Mouse (Mus musculus) forebrain, embryonic 14.5 days (tissue): ENCODE data around the gene Chd8. TPM values are rescaled to one million over a fixed set of nuclear protein-coding genes. Genes with fewer than 3 reads are reported as not detected.
A peak's percentile ranks its signal among the peaks of the same experiment; 100 is the strongest.

Experiments
- ATAC-seq: fragments of 200-750 bp; cut with Nextera tagmentation; 2 replicates; pipeline ENCODE4 v1.8.0; 2017; ENCODE audit warnings: mild to moderate bottlenecking, moderate library complexity
- DNase-seq: peaks from one replicate; pipeline ENCODE4 v3.0.0-alpha.2; 2015; ENCODE audit warnings: low spot score
- H3K27ac ChIP-seq: fragments of 300-500 bp; sonication (generic); 2 replicates; pipeline ENCODE4 v1.5.1; 2014; ENCODE audit warnings: low read depth, mild to moderate bottlenecking, control low read depth, low read length, moderate library complexity
- H3K27me3 ChIP-seq: fragments of 300-500 bp; sonication (generic); replicated peaks from 2 replicates; pipeline ENCODE4 v1.6.1; 2014; ENCODE audit warnings: low read length, control low read depth, mixed read lengths; ENCODE audit not compliant: control insufficient read depth, insufficient read depth
- H3K36me3 ChIP-seq: fragments of 300-500 bp; sonication (generic); 2 replicates; pipeline ENCODE4 v1.6.1; 2014; ENCODE audit warnings: low read length, control low read depth; ENCODE audit not compliant: control insufficient read depth, insufficient read depth
- H3K4me1 ChIP-seq: fragments of 300-500 bp; sonication (generic); 2 replicates; pipeline ENCODE4 v1.6.1; 2014; ENCODE audit warnings: antibody characterized with exemption, low read length, control low read depth; ENCODE audit not compliant: control insufficient read depth, insufficient read depth
- H3K4me2 ChIP-seq: fragments of 300-500 bp; sonication (generic); 2 replicates; pipeline ENCODE4 v1.6.1; 2014; ENCODE audit warnings: mild to moderate bottlenecking, control low read depth, low read length
- H3K4me3 ChIP-seq: fragments of 300-500 bp; sonication (generic); 2 replicates; pipeline ENCODE4 v1.5.1; 2014; ENCODE audit warnings: low read depth, low read length, control low read depth
- H3K9ac ChIP-seq: fragments of 300-500 bp; sonication (generic); 2 replicates; pipeline ENCODE4 v1.6.1; 2014; ENCODE audit warnings: mild to moderate bottlenecking, low read length, control low read depth, moderate library complexity
- H3K9me3 ChIP-seq: fragments of 300-500 bp; sonication (generic); replicated peaks from 2 replicates; pipeline ENCODE4 v1.6.1; 2016; ENCODE audit warnings: low read length, control low read depth, mixed read lengths; ENCODE audit not compliant: control insufficient read depth
- WGBS: fragments of 180-500 bp; shearing (Covaris S2); extraction: QIAGEN DNeasy Blood & Tissue Kit; methylation state at CpG from one replicate; pipeline ENCODE4 v1.1.7; 2014; 5-methylcytosine and 5-hydroxymethylcytosine counted together
- polyA plus RNA-seq: library from polyadenylated mRNA; unstranded; fragments of >200 nt; fragmentation: Nextera tagmentation; extraction: Ambion mirVana; gene quantifications from 2 replicates; pipeline ENCODE4 v1.2.1, GENCODE M21; 2014

Gene Chd8
- polyA plus RNA-seq, 1 experiment from 2014 or later = 45.8 TPM

DNA sequence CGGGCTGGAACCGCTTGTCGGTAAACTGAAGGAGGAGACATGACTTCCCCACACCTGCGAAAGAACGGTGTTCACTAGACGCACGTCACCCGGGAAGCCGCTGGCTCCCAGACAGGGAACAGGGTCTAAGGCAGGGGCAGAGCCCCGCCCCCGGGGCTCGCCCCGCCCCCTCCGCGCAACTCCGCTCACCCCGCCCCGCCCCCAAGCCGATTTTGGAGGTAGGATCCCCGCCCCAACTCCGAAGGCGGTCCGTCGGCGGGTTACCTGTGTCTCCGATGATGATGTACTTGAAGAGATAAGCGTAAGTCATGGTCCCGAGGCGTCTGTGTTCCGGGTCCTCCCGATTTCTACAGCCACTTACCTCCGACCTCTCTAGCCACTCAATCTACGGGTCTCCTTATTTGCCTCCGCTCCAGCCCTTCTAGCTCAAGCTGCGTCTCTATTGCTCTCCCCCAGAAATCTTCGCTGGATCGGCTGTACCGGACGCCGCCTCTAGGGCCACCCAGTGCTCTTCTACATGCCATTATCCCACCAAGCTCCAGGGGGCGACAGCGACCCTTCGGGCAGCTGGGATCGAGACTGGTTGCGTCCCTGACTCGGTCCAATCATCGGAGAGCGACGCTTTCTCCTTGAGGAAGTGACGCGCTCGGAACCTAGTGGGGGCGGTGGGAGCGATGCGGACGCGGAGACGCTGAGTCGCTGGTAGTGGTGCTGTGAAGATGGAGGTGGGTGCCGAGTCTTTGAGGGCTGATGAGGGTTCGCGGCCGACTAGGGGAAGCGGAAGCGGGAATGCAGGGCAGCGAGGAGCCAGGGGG lies 21.6 kb upstream of the Chd8 start, which contains the start of the genes Tox4 and Rab2b:
Tox4 (plus strand) TSS at position 215 of the 815 bp plus-strand sequence.
Rab2b (minus strand) TSS at position 614 of the 815 bp plus-strand sequence.
- WGBS = under 1% methylated on average over 64 of the region's 66 CpGs
- Histone ChIP-seq H3K9ac (peak within 1 kb of the TSS; percentile 82), H3K4me3 (peak within 1 kb of the TSS; percentile 86), H3K4me1 (peaks cover 5% of the 10 kb centered on the region; the same call in 1 of the 2 replicates), H3K27ac (peak within 1 kb of the TSS; percentile 80), H3K27me3 (no peaks in the 10 kb centered on the region), H3K4me2 (peak within 1 kb of the TSS; percentile 68), H3K36me3 (peaks cover 9% of the 10 kb centered on the region), H3K9me3 (no peaks in the 10 kb centered on the region)
- DNase-seq = peak; percentile 99
- ATAC-seq = peak; percentile 98

- Histone ChIP-seq H3K27ac (no peak overlapping the region), H3K4me2 (no peak overlapping the region), H3K4me1 (peaks cover 5% of the 10 kb centered on the region; the same call in 1 of the 2 replicates), H3K36me3 (peaks cover 21% of the 10 kb centered on the region), H3K4me3 (no peak overlapping the region), H3K9ac (no peak overlapping the region), H3K9me3 (no peaks in the 10 kb centered on the region), H3K27me3 (no peaks in the 10 kb centered on the region)
- WGBS = 91% methylated on average over 4 of the region's 4 CpGs
- no peak for ATAC-seq
- DNase-seq = no peak
Observed at GRCm38 (mm10) chr14:52277210-52277609, 19.6 kb upstream of the Chd8 start.

GRCm38 (mm10) chr14:52272781-52273180 lies 15.2 kb upstream of the Chd8 start:
- Histone ChIP-seq H3K9ac (no peak overlapping the region), H3K9me3 (no peaks in the 10 kb centered on the region), H3K4me2 (no peak overlapping the region), H3K4me1 (no peaks in the 10 kb centered on the region), H3K36me3 (peaks cover 31% of the 10 kb centered on the region), H3K27me3 (no peaks in the 10 kb centered on the region), H3K4me3 (no peak overlapping the region), H3K27ac (no peak overlapping the region)
- no peak for ATAC-seq
- WGBS = 70% methylated on average over 3 of the region's 3 CpGs
- DNase-seq = no peak

GRCm38 (mm10) chr14:52256311-52257175 lies 1.0 kb downstream of the Chd8 start:
- ATAC-seq (no peak), DNase-seq (peak; percentile 25)
- no peaks in the 10 kb centered on the region for H3K9me3 ChIP-seq
- H3K27ac ChIP-seq = peak overlapping the region; percentile 94; the same call in 1 of the 2 replicates
- H3K4me3 ChIP-seq = peak overlapping the region; percentile 64
- peak overlapping the region; percentile 83 for H3K4me2 ChIP-seq
- WGBS = 8% methylated on average over 18 of the region's 18 CpGs
- peaks cover 7% of the 10 kb centered on the region; the same call in 1 of the 2 replicates for H3K36me3 ChIP-seq
- H3K27me3 ChIP-seq = no peaks in the 10 kb centered on the region
- peaks cover 13% of the 10 kb centered on the region for H3K4me1 ChIP-seq
- peak overlapping the region; percentile 89 for H3K9ac ChIP-seq

GRCm38 (mm10) chr14:52246129-52246528 lies 11.5 kb downstream of the Chd8 start:
- WGBS = 89% methylated on average over 4 of the region's 4 CpGs
- Histone ChIP-seq H3K4me1 (peaks cover 4% of the 10 kb centered on the region; the same call in 1 of the 2 replicates), H3K27me3 (no peaks in the 10 kb centered on the region), H3K36me3 (no peaks in the 10 kb centered on the region), H3K27ac (no peak overlapping the region), H3K4me2 (no peak overlapping the region), H3K9ac (no peak overlapping the region), H3K4me3 (no peak overlapping the region), H3K9me3 (no peaks in the 10 kb centered on the region)
- ATAC-seq = no peak
- no peak for DNase-seq

GRCm38 (mm10) chr14:52244690-52245042 lies 12.9 kb downstream of the Chd8 start:
- Histone ChIP-seq H3K27ac (0 out of 2 replicates have a peak overlapping the region, but pooled peaks have one; percentile 3), H3K36me3 (no peaks in the 10 kb centered on the region), H3K4me3 (peak overlapping the region; percentile 69), H3K9ac (peak overlapping the region; percentile 80), H3K27me3 (no peaks in the 10 kb centered on the region), H3K4me2 (peak overlapping the region; percentile 81), H3K4me1 (peaks cover 4% of the 10 kb centered on the region; the same call in 1 of the 2 replicates), H3K9me3 (no peaks in the 10 kb centered on the region)
- DNase-seq (no peak), ATAC-seq (no peak; the same call in 1 of the 2 replicates)
- 10% methylated on average over 7 of the region's 7 CpGs for WGBS

GRCm38 (mm10) chr14:52244041-52244689 lies 13.4 kb downstream of the Chd8 start:
- ATAC-seq = peak; percentile 100
- Histone ChIP-seq H3K4me3 (peak overlapping the region; percentile 69), H3K27me3 (no peaks in the 10 kb centered on the region), H3K27ac (0 out of 2 replicates have a peak overlapping the region, but pooled peaks have one; percentile 3), H3K36me3 (no peaks in the 10 kb centered on the region), H3K9ac (peak overlapping the region; percentile 80), H3K9me3 (no peaks in the 10 kb centered on the region), H3K4me1 (peaks cover 4% of the 10 kb centered on the region; the same call in 1 of the 2 replicates), H3K4me2 (peak overlapping the region; percentile 81)
- DNase-seq = peak; percentile 99
- 1% methylated on average over 31 of the region's 32 CpGs for WGBS

- no peak overlapping the region for H3K9ac ChIP-seq
- no peaks in the 10 kb centered on the region for H3K9me3 ChIP-seq
- H3K36me3 ChIP-seq = peaks cover 60% of the 10 kb centered on the region
- no peak overlapping the region for H3K4me2 ChIP-seq
- H3K27ac ChIP-seq = no peak overlapping the region
- H3K27me3 ChIP-seq = no peaks in the 10 kb centered on the region
- WGBS = 100% methylated on average over 1 of the region's 1 CpGs
- ATAC-seq (no peak), DNase-seq (no peak)
- no peaks in the 10 kb centered on the region for H3K4me1 ChIP-seq
- H3K4me3 ChIP-seq = no peak overlapping the region
Observed at GRCm38 (mm10) chr14:52236216-52236615, 21.4 kb downstream of the Chd8 start.
